Mouse (Mus musculus) neural tube, embryonic 11.5 days (tissue): ENCODE results near the gene Csn1s2a. TPM values are rescaled to one million over a fixed set of nuclear protein-coding genes. Genes with fewer than 3 reads are reported as not detected.

ENCODE experiments used
- polyA plus RNA-seq: library from polyadenylated mRNA; unstranded; fragments of >200 nt; fragmentation: Nextera tagmentation; extraction: Ambion mirVana; gene quantifications from 2 replicates; pipeline ENCODE4 v1.2.1, GENCODE M21; 2014

The Csn1s2a gene
- polyA plus RNA-seq, 1 experiment from 2014 or later: not detected

Other genes starting within 250 kb of the Csn1s2a start
- not detected in 2 replicates for gene Sult1b1, start 236.4 kb upstream of the Csn1s2a start, polyA plus RNA-seq
- 0.16 TPM in 1 of 2 replicates, not detected in the other for gene Sult1d1, start 205.5 kb upstream of the Csn1s2a start, polyA plus RNA-seq
- gene Sult1e1, start 183.0 kb upstream of the Csn1s2a start, polyA plus RNA-seq: not detected in 2 replicates
- gene Csn1s1, start 108.4 kb upstream of the Csn1s2a start, polyA plus RNA-seq: not detected in 2 replicates
- not detected in 2 replicates for gene Csn2, start 74.9 kb upstream of the Csn1s2a start, polyA plus RNA-seq
- not detected in 2 replicates for gene Csn1s2b, start 33.5 kb downstream of the Csn1s2a start, polyA plus RNA-seq
- not detected in 2 replicates for gene Prr27, start 51.1 kb downstream of the Csn1s2a start, polyA plus RNA-seq
- not detected in 2 replicates for gene Odam, start 110.5 kb downstream of the Csn1s2a start, polyA plus RNA-seq
- 1.0 TPM in 1 of 2 replicates, not detected in the other for gene Csn3, start 151.0 kb downstream of the Csn1s2a start, polyA plus RNA-seq
- not detected in 2 replicates for gene 2310003L06Rik, start 194.9 kb downstream of the Csn1s2a start, polyA plus RNA-seq
- gene Gm28434, start 194.9 kb downstream of the Csn1s2a start, polyA plus RNA-seq: not detected in 2 replicates
- gene Cabs1, start 204.9 kb downstream of the Csn1s2a start, polyA plus RNA-seq: not detected in 2 replicates
- not detected in 2 replicates for gene Smr3a, start 228.0 kb downstream of the Csn1s2a start, polyA plus RNA-seq